Mouse (Mus musculus): ENCODE measurements around the gene Cant1. TPM values are rescaled to one million over a fixed set of nuclear protein-coding genes. Genes with fewer than 3 reads are reported as not detected.

Gene Cant1
- polyA plus RNA-seq, 1 experiment = 55.9 TPM

GRCm38 (mm10) chr11:118451211-118451610, 32.3 kb upstream of the Cant1 start:
- no peak for DNase-seq
- H3K4me3 ChIP-seq (replicated peaks; ENCODE audit: extremely low read depth, low read depth, low read length) = no peak overlapping the region
- TF ChIP-seq POLR2A (IDR thresholded peaks at IDR 0.05; ENCODE audit: borderline replicate concordance, extremely low read depth, low read depth, low read length) (no peak), CTCF (IDR thresholded peaks at IDR 0.05; ENCODE audit: insufficient read depth, low read length) (no peak)
- no peaks in the 10 kb centered on the region for H3K4me1 ChIP-seq (ENCODE audit: control insufficient read depth, insufficient read depth, low read length)
- WGBS = 70% methylated on average over 6 of the region's 6 CpGs

GRCm38 (mm10) chr11:118448385-118448784, 29.5 kb upstream of the Cant1 start:
- Histone ChIP-seq H3K4me3 (replicated peaks; ENCODE audit: extremely low read depth, low read depth, low read length) (no peak overlapping the region), H3K4me1 (ENCODE audit: control insufficient read depth, insufficient read depth, low read length) (no peaks in the 10 kb centered on the region)
- no peak for DNase-seq
- TF ChIP-seq CTCF (IDR thresholded peaks at IDR 0.05; ENCODE audit: insufficient read depth, low read length) (no peak), POLR2A (IDR thresholded peaks at IDR 0.05; ENCODE audit: borderline replicate concordance, extremely low read depth, low read depth, low read length) (no peak)
- 68% methylated on average over 8 of the region's 8 CpGs for WGBS

- TF ChIP-seq CTCF (IDR thresholded peaks at IDR 0.05; ENCODE audit: insufficient read depth, low read length) = no peak
- TF ChIP-seq POLR2A (IDR thresholded peaks at IDR 0.05; ENCODE audit: borderline replicate concordance, extremely low read depth, low read depth, low read length) = no peak
- 71% methylated on average over 4 of the region's 4 CpGs for WGBS
These were observed 28.5 kb upstream of the Cant1 start for GRCm38 (mm10) chr11:118447346-118447745.

GRCm38 (mm10) chr11:118445843-118446242, 27.0 kb upstream of the Cant1 start:
- WGBS = 8% methylated on average over 3 of the region's 3 CpGs
- DNase-seq = peak; percentile 71
- TF ChIP-seq CTCF (IDR thresholded peaks at IDR 0.05; ENCODE audit: insufficient read depth, low read length) (peak; percentile 99), POLR2A (IDR thresholded peaks at IDR 0.05; ENCODE audit: borderline replicate concordance, extremely low read depth, low read depth, low read length) (no peak)
- Histone ChIP-seq H3K4me1 (ENCODE audit: control insufficient read depth, insufficient read depth, low read length) (no peaks in the 10 kb centered on the region), H3K4me3 (replicated peaks; ENCODE audit: extremely low read depth, low read depth, low read length) (no peak overlapping the region)

More at GRCm38 (mm10) chr11:118447346-118447745, 28.5 kb upstream of the Cant1 start:
- no peak for DNase-seq
- no peak overlapping the region for H3K4me3 ChIP-seq (replicated peaks; ENCODE audit: extremely low read depth, low read depth, low read length)
- H3K4me1 ChIP-seq (ENCODE audit: control insufficient read depth, insufficient read depth, low read length) = no peaks in the 10 kb centered on the region

- WGBS = 34% methylated on average over 11 of the region's 11 CpGs
- TF ChIP-seq CTCF (IDR thresholded peaks at IDR 0.05; ENCODE audit: insufficient read depth, low read length) (peak; percentile 80), POLR2A (IDR thresholded peaks at IDR 0.05; ENCODE audit: borderline replicate concordance, extremely low read depth, low read depth, low read length) (no peak)
- H3K4me3 ChIP-seq (replicated peaks; ENCODE audit: extremely low read depth, low read depth, low read length) = no peak overlapping the region
- DNase-seq = peak; percentile 74
- H3K4me1 ChIP-seq (ENCODE audit: control insufficient read depth, insufficient read depth, low read length) = peaks cover 8% of the 10 kb centered on the region
These were observed 24.5 kb upstream of the Cant1 start for GRCm38 (mm10) chr11:118443201-118443970.

DNA sequence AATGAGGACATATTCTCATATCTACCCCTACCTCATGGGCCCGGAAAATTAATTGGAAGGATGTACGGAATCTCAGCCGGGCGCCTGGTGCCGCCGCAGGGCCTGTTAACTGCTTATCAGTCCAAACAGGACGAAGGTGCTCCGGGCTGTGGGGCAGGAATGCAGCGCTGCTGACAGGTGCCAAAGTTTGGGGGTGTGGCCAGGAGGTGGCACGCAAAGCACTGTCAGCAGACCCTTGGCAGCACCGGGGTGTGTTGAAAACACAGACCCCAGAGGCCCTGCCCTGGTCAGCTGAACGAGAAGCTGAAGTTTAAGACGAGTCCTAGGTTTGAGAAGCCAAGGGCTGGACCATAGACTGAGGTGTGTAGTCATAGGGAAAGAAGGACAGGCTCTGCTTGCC, 23.8 kb upstream of the Cant1 start:
- H3K4me3 ChIP-seq (replicated peaks; ENCODE audit: extremely low read depth, low read depth, low read length) = no peak overlapping the region
- H3K4me1 ChIP-seq (ENCODE audit: control insufficient read depth, insufficient read depth, low read length) = peaks cover 10% of the 10 kb centered on the region
- WGBS = 59% methylated on average over 13 of the region's 13 CpGs
- TF ChIP-seq POLR2A (IDR thresholded peaks at IDR 0.05; ENCODE audit: borderline replicate concordance, extremely low read depth, low read depth, low read length) (no peak), CTCF (IDR thresholded peaks at IDR 0.05; ENCODE audit: insufficient read depth, low read length) (no peak)
- no peak for DNase-seq

DNA sequence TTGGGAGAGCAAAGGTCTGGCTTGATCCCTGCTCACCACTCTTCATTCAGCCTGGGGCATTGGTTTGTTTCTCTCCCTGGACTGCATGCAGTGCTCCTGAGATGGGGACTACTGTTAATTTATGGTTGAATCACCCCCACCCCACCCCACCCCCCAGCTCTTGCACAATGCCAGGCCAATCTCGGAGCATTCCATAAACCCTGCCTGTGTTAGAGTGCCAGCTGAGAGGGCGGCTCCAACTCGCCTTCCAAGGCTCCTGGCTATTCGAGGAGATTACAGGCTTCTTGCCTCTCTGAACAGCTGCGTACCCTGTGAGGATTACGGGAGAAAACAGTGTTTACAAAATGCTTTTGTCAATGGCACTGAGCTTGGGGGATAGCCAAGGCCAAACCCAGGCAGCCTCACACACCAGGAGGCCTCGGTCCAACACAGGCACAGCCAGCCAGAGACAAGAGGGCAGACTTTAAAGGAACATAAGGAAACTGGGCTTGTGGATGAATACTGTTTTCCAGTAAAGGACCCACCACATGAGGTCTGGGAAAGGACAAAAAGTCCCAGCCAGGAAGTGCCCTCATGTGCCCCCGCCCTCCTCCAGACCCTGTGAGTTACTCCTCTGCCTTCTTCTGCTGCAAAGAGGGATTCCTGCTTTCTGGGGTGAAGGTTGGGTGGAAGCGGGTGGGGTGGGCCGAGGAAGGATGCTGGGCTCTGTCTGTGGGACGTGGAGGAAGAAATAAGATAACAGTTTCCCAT, 20.0 kb upstream of the Cant1 start:
- WGBS = 20% methylated on average over 11 of the region's 11 CpGs
- TF ChIP-seq POLR2A (IDR thresholded peaks at IDR 0.05; ENCODE audit: borderline replicate concordance, extremely low read depth, low read depth, low read length) (no peak), CTCF (IDR thresholded peaks at IDR 0.05; ENCODE audit: insufficient read depth, low read length) (no peak)
- no peak for DNase-seq

DNA sequence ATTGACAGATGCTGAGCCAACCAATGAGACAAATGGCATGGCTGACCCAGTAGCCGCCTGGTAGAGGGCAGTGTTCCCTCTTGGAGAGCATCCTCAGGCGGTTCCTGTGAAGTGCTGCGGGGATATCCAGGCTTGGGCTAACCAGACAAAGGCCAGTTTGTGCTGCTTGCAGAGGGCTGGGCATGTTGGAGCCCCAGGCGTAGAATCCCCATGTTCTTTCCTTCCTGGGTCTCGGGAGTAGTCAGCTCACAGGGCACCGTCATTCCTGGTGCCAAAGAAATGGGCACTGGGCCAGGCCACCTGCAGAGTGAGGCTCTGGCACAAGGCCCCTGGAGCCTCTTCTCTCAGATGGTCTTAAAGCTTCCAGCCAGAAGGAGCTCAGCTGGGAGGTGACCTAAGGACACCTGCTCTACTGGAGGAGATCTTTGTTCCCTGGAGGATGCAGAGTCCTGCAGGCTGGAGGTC, 17.6 kb upstream of the Cant1 start:
- Histone ChIP-seq H3K4me3 (replicated peaks; ENCODE audit: extremely low read depth, low read depth, low read length) (no peak overlapping the region), H3K4me1 (ENCODE audit: control insufficient read depth, insufficient read depth, low read length) (peaks cover 10% of the 10 kb centered on the region)
- 34% methylated on average over 6 of the region's 6 CpGs for WGBS
- TF ChIP-seq CTCF (IDR thresholded peaks at IDR 0.05; ENCODE audit: insufficient read depth, low read length) (peak; percentile 19; the same call in 1 of the 2 replicates), POLR2A (IDR thresholded peaks at IDR 0.05; ENCODE audit: borderline replicate concordance, extremely low read depth, low read depth, low read length) (no peak)
- DNase-seq = no peak

More for the DNA sequence above, 20.0 kb upstream of the Cant1 start:
- Histone ChIP-seq H3K4me3 (replicated peaks; ENCODE audit: extremely low read depth, low read depth, low read length) (no peak overlapping the region), H3K4me1 (ENCODE audit: control insufficient read depth, insufficient read depth, low read length) (peaks cover 10% of the 10 kb centered on the region)

- no peak for TF ChIP-seq POLR2A (IDR thresholded peaks at IDR 0.05; ENCODE audit: borderline replicate concordance, extremely low read depth, low read depth, low read length)
- no peak for TF ChIP-seq CTCF (IDR thresholded peaks at IDR 0.05; ENCODE audit: insufficient read depth, low read length)
- Histone ChIP-seq H3K4me1 (ENCODE audit: control insufficient read depth, insufficient read depth, low read length) (peaks cover 9% of the 10 kb centered on the region), H3K4me3 (replicated peaks; ENCODE audit: extremely low read depth, low read depth, low read length) (no peak overlapping the region)
- WGBS = 49% methylated on average over 13 of the region's 13 CpGs
- DNase-seq = no peak
These were observed 15.2 kb upstream of the Cant1 start for GRCm38 (mm10) chr11:118434093-118434492.
